Mouse (Mus musculus) heart, adult 2 months (tissue): ENCODE data around the gene Scgb1b30.

Source experiments
- CTCF ChIP-seq: fragments of 200-600 bp; IDR thresholded peaks from 2 replicates; pipeline ENCODE4 v1.8.1; 2022; ENCODE audit warnings: antibody characterized with exemption, mild to moderate bottlenecking, moderate library complexity
- POLR2A ChIP-seq: fragments of 200-500 bp; IDR thresholded peaks from 2 replicates; pipeline ENCODE4 v1.6.1; 2011; ENCODE audit warnings: mild to moderate bottlenecking, low read depth, low read length, control low read depth; ENCODE audit not compliant: insufficient read depth

DNA sequence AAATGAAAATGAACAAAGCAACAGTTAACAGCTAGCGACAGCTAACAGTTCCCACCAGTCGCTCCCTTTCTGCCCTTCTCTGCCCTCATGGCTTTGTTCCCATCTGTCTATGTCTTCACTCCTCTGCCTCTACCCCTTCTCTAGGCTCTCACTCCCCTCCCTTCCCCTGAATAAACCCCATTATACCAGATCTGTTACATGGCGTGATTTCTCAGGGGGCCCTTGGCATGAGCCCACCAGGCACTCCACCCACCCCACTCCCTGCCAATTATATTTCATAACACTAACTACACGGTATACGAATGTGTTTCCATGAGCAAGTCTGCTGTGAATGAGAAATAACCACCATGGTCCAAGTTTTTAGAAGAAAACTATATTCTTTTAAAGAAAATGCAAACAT is 14.0 kb downstream of the Scgb1b30 start:
- TF ChIP-seq CTCF: no peak
- TF ChIP-seq POLR2A: no peak
